Mouse (Mus musculus): ENCODE data around the gene Gm20479. TPM values are rescaled to one million over a fixed set of nuclear protein-coding genes. Genes with fewer than 3 reads are reported as not detected.

The Gm20479 gene
- polyA plus RNA-seq (2012; rRNA removed), result 0.47 and 0.54 TPM in 2 replicates

DNA sequence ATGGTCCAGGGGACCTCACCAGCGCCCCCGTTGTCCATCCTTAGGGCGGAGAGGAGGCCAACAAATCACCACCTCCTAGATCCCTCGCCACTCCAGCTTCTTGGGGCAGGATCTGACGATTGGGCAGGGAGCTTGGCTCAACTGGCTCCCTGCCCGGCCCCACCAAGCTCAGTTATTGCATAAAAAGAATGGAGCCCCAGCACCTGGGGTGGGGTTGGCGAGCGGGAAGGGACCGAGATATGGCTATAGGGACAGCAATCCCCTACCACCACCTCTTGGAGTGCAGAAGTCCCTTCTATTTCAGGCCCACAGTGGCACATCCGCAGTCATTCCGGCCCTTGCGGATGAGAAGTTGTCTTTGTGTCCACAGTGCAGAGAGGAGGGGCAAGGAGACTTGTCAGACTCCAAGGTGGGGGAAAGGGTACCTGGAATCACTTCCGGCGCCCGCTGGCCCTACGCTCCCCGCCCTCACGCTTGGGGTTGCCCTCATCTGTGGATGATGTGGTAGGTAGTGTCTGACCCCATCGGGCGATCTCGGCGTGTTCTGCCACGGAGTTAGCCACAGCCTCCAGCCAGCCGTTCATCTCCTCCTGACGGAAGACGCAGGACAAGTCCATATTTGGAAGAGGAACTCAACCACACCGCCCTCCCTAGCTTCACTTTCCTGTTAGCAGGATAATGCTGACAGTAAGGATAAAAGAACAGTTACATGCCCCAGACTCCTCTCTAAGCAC is at the start of gene Gm20479:
Gm20479 (minus strand) TSS at position 559 of the 734 bp plus-strand sequence.
- Histone ChIP-seq H3K4me1 (ENCODE audit: control insufficient read depth, insufficient read depth, insufficient read length) (peaks cover 12% of the 10 kb centered on the region), H3K27me3 (ENCODE audit: control insufficient read depth, insufficient read depth, low read length) (no peaks in the 10 kb centered on the region), H3K4me3 (ENCODE audit: extremely low read depth, insufficient read depth, insufficient read length) (peak within 1 kb of the TSS; percentile 90), H3K36me3 (ENCODE audit: control insufficient read depth, insufficient read depth, low read length) (peaks cover under 1% of the 10 kb centered on the region; the same call in 1 of the 2 replicates), H3K27ac (ENCODE audit: insufficient read depth, low read length) (peak within 1 kb of the TSS; percentile 89)
- no peak for DNase-seq (ENCODE audit: low read depth in 1 of 2, low spot score in 2 of 2)
- TF ChIP-seq CTCF (IDR thresholded peaks at IDR 0.05; ENCODE audit: extremely low read depth, insufficient read depth, insufficient read length, insufficient replicate concordance), result no peak
- 0 out of 2 replicates have a peak, but pooled peaks have one; percentile 9 for TF ChIP-seq POLR2A (IDR thresholded peaks at IDR 0.05; ENCODE audit: low read depth, low read length)
- 6% methylated on average over 27 of the region's 27 CpGs for WGBS

DNA sequence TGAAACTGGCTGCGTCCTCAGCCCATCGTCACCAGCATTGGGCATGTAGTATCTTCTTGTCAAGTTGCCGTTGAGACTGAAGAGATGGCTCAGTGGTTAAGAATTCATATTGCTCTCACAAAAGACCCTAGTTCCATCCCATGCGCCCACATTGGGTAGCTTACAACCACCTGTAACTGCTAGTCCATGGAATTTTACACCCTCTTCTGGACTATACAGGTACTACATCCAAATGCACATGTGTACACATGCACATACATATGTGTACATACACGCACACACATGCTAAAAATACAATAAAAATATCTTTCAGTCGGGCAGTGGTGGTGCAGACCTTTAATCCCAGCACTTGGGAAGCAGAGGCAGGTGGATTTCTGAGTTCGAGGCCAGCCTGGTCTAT is 49.3 kb upstream of the Gm20479 start:
- 82% methylated on average over 7 of the region's 7 CpGs for WGBS
- TF ChIP-seq CTCF (IDR thresholded peaks at IDR 0.05; ENCODE audit: extremely low read depth, insufficient read depth, insufficient read length, insufficient replicate concordance), result no peak
- H3K27me3 ChIP-seq (ENCODE audit: control insufficient read depth, insufficient read depth, low read length), result peaks cover 22% of the 10 kb centered on the region
- peaks cover 9% of the 10 kb centered on the region; the same call in 1 of the 2 replicates for H3K4me1 ChIP-seq (ENCODE audit: control insufficient read depth, insufficient read depth, insufficient read length)
- no peak overlapping the region for H3K4me3 ChIP-seq (ENCODE audit: extremely low read depth, insufficient read depth, insufficient read length)
- DNase-seq (ENCODE audit: low read depth in 1 of 2, low spot score in 2 of 2), result no peak
- H3K36me3 ChIP-seq (ENCODE audit: control insufficient read depth, insufficient read depth, low read length), result no peaks in the 10 kb centered on the region
- H3K27ac ChIP-seq (ENCODE audit: insufficient read depth, low read length), result no peak overlapping the region

DNA sequence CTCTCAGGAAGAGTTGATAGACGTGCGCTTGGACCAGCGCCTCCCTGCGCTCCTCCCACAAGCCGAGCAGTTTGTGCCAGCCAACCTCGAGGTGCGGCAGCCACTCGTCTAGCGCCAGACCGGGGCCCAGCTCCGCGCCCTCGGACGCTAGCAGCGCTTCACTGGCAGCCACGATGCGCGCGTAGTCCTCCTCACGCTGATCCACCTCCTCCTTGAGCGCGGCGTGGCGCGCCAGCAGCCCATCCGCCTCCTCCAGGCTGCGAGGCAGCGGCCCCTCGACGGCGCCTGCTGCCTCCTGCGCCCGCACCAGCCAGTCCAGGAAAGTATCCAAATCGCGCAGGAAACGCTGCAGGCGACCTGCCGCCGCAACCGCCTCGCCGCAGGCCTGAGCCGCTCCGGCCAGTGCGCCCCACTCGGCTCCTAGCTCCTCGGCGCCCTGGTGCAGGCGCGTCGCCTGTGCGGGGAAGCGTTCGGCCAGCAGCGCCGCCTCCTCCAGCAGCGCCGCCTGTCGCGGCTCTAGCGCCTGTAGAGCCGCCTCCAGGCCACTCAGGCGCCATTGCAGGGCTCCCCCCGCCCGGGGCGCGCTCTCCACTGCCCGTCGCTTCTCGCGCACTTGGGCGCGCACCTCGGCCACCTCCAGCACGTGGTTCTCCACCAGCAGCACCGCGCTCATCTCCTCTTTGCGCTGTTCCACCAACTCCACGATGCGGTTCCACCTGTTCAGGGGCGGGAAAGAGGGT is 47.2 kb upstream of the Gm20479 start:
- H3K4me3 ChIP-seq (ENCODE audit: extremely low read depth, insufficient read depth, insufficient read length), result no peak overlapping the region
- DNase-seq (ENCODE audit: low read depth in 1 of 2, low spot score in 2 of 2), result no peak
- 10% methylated on average over 81 of the region's 81 CpGs for WGBS
- H3K27me3 ChIP-seq (ENCODE audit: control insufficient read depth, insufficient read depth, low read length), result peaks cover 22% of the 10 kb centered on the region
- H3K27ac ChIP-seq (ENCODE audit: insufficient read depth, low read length), result no peak overlapping the region
- peaks cover 9% of the 10 kb centered on the region; the same call in 1 of the 2 replicates for H3K4me1 ChIP-seq (ENCODE audit: control insufficient read depth, insufficient read depth, insufficient read length)
- no peaks in the 10 kb centered on the region for H3K36me3 ChIP-seq (ENCODE audit: control insufficient read depth, insufficient read depth, low read length)
- TF ChIP-seq POLR2A (IDR thresholded peaks at IDR 0.05; ENCODE audit: low read depth, low read length) (no peak), CTCF (IDR thresholded peaks at IDR 0.05; ENCODE audit: extremely low read depth, insufficient read depth, insufficient read length, insufficient replicate concordance) (no peak)

DNA sequence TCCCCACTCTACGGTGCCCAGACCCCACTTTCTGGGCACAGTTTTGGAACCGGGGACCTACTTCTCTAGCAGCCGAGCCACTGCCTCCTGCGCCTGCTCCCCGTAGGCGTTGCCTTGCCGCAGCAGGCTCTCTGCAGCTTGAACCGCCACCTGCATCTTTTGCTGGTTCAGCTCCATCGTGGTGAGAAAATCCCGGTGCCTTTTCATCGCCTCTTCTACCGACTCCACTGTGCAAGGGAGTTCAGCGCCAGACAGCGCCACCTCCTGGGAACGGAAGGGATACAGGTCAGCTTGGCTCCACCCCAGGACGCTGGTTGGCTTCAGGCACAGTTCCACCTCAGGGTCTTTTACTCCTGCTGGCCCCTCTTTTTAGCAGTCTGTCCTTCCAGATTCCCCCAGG is 45.5 kb upstream of the Gm20479 start:
- Histone ChIP-seq H3K4me1 (ENCODE audit: control insufficient read depth, insufficient read depth, insufficient read length) (no peaks in the 10 kb centered on the region), H3K4me3 (ENCODE audit: extremely low read depth, insufficient read depth, insufficient read length) (no peak overlapping the region), H3K27me3 (ENCODE audit: control insufficient read depth, insufficient read depth, low read length) (peaks cover 16% of the 10 kb centered on the region), H3K27ac (ENCODE audit: insufficient read depth, low read length) (no peak overlapping the region), H3K36me3 (ENCODE audit: control insufficient read depth, insufficient read depth, low read length) (no peaks in the 10 kb centered on the region)
- WGBS, result 14% methylated on average over 16 of the region's 16 CpGs
- peak in 1 of 2 experiments; percentile 39 for DNase-seq (ENCODE audit: low read depth in 1 of 2, low spot score in 2 of 2)
- TF ChIP-seq POLR2A (IDR thresholded peaks at IDR 0.05; ENCODE audit: low read depth, low read length), result no peak
- TF ChIP-seq CTCF (IDR thresholded peaks at IDR 0.05; ENCODE audit: extremely low read depth, insufficient read depth, insufficient read length, insufficient replicate concordance), result peak; percentile 58; the same call in 1 of the 2 replicates

DNA sequence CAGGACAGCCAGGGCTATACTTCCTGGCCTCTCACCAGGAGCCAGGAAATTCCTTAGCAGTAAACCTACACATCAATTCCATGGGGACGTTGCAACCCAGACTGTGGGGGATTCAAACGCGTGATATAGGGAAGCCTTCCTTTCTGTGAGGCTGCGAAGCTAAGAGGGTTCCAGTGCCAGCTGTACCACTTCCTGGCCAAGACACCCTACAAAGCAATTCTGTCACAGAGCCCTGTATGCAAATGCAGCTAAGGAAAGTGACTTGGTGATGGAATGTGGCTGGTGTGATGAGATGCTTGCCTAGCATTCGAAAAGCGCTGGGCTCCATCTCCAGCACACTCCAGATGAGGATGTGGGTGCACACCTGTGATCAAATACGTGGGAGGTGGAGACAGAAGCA is 43.3 kb upstream of the Gm20479 start:
- no peak for DNase-seq (ENCODE audit: low read depth in 1 of 2, low spot score in 2 of 2)
- 74% methylated on average over 7 of the region's 7 CpGs for WGBS

DNA sequence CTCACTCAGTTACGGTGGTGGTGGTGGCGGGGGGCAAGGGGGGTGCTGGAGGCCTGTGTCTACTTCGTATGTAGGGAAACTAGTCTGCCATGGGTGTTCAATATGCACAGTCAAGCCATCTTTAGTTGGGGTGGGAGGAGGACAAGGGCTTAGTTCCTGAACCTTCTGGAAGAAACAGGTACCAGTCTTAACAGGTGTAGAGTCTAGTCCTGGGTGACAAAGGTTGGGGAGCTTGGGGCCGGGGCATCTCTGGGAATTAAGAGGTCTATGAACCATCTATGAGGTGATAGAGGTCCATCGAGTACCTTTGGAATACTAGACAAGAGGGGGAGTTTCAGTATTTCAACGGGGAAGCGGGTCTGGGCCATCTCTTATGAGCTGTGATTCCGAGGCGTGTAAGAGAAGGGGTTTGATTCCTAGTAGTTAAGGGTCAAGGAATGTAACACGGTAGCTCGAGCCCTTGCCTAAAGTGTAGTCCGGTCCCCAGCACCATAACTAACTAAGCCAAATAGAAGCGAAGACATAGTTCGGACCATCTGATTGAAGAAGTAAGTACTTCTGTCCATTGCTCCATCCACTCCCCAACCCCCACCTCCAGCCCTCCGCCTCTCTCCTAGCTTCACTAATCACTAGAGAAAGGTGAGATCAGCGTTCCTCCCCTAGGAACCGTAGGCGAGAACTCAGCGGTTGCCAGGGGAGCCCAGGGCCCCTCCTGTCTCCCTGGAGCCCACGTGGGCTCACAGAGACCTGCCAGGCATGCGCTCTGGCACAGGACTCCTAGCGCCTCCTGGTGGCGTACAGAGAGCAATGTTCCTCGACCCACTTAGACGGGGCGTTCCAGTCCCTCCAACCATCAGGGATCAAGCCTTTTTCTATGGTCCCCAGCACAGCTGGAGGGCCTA is 40.1 kb upstream of the Gm20479 start:
- Histone ChIP-seq H3K36me3 (ENCODE audit: control insufficient read depth, insufficient read depth, low read length) (no peaks in the 10 kb centered on the region), H3K27ac (ENCODE audit: insufficient read depth, low read length) (no peak overlapping the region), H3K27me3 (ENCODE audit: control insufficient read depth, insufficient read depth, low read length) (peaks cover 13% of the 10 kb centered on the region), H3K4me3 (ENCODE audit: extremely low read depth, insufficient read depth, insufficient read length) (no peak overlapping the region), H3K4me1 (ENCODE audit: control insufficient read depth, insufficient read depth, insufficient read length) (no peaks in the 10 kb centered on the region)
- peak in 1 of 2 experiments; percentile 35 for DNase-seq (ENCODE audit: low read depth in 1 of 2, low spot score in 2 of 2)
- 25% methylated on average over 26 of the region's 26 CpGs for WGBS
- TF ChIP-seq POLR2A (IDR thresholded peaks at IDR 0.05; ENCODE audit: low read depth, low read length) (no peak), CTCF (IDR thresholded peaks at IDR 0.05; ENCODE audit: extremely low read depth, insufficient read depth, insufficient read length, insufficient replicate concordance) (peak; percentile 47; the same call in 1 of the 2 replicates)

More for the DNA sequence above, 43.3 kb upstream of the Gm20479 start:
- H3K4me3 ChIP-seq (ENCODE audit: extremely low read depth, insufficient read depth, insufficient read length), result no peak overlapping the region
- no peak overlapping the region for H3K27ac ChIP-seq (ENCODE audit: insufficient read depth, low read length)
- peaks cover 24% of the 10 kb centered on the region for H3K27me3 ChIP-seq (ENCODE audit: control insufficient read depth, insufficient read depth, low read length)
- H3K4me1 ChIP-seq (ENCODE audit: control insufficient read depth, insufficient read depth, insufficient read length), result no peaks in the 10 kb centered on the region
- H3K36me3 ChIP-seq (ENCODE audit: control insufficient read depth, insufficient read depth, low read length), result no peaks in the 10 kb centered on the region
- TF ChIP-seq CTCF (IDR thresholded peaks at IDR 0.05; ENCODE audit: extremely low read depth, insufficient read depth, insufficient read length, insufficient replicate concordance) (no peak), POLR2A (IDR thresholded peaks at IDR 0.05; ENCODE audit: low read depth, low read length) (no peak)
